Mouse (Mus musculus) G1E (cell line): Measurements from ENCODE around the gene 2310057M21Rik.

ENCODE experiments used
- CTCF ChIP-seq: IDR thresholded peaks from 2 replicates; pipeline ENCODE4 v1.5.1; 2012; ENCODE audit warnings: low read depth, low read length, inconsistent platforms, mixed read lengths
- GATA1 ChIP-seq: IDR thresholded peaks from 2 replicates; pipeline ENCODE4 v1.6.1; 2012; ENCODE audit warnings: borderline replicate concordance, low read length, inconsistent platforms, mixed read lengths
- POLR2AphosphoS5 ChIP-seq: IDR thresholded peaks from 2 replicates; pipeline ENCODE4 v1.6.1; 2012; ENCODE audit warnings: low read depth, low read length, inconsistent platforms; ENCODE audit not compliant: insufficient replicate concordance

DNA sequence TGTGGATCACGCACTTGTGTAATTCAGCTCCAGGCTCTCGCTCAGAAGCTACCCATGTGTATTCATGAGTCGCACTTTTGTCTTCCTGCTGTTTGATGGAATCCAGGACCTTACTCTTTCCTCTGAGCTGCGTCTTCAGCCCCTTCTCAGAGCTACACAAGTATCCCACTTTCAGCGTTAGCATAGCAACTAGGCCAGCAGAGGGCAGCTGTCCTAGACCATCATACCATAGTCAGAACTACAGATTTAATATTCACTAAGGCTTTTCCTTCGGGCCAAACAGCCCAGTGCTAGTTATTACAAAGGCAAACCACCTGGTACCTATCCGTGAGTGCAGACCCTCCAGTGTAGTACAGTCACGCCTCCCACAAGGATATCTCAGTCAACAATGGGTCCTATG is 65.4 kb downstream of the 2310057M21Rik start:
- TF ChIP-seq GATA1 (no peak), CTCF (no peak), POLR2AphosphoS5 (no peak)
